Mouse (Mus musculus) midbrain, embryonic 14.5 days (tissue): ENCODE data around the gene Atcay. TPM values are rescaled to one million over a fixed set of nuclear protein-coding genes. Genes with fewer than 3 reads are reported as not detected.

Experiments
- ATAC-seq: fragments of 200-750 bp; cut with Nextera tagmentation; 2 replicates; pipeline ENCODE4 v1.8.0; 2017; ENCODE audit warnings: moderate number of reproducible peaks, moderate library complexity; ENCODE audit not compliant: low FRiP score, low TSS enrichment
- DNase-seq: peaks from one replicate; pipeline ENCODE4 v3.0.0-alpha.2; 2015
- H3K27ac ChIP-seq: fragments of 300-500 bp; sonication (generic); replicated peaks from 2 replicates; pipeline ENCODE4 v1.5.1; 2014; ENCODE audit warnings: mild to moderate bottlenecking, low read depth, low read length, moderate library complexity
- H3K27me3 ChIP-seq: fragments of 300-500 bp; sonication (generic); 2 replicates; pipeline ENCODE4 v1.6.1; 2014; ENCODE audit warnings: low read length, control low read depth, mixed read lengths; ENCODE audit not compliant: control insufficient read depth, insufficient read depth
- H3K36me3 ChIP-seq: fragments of 300-500 bp; sonication (generic); 2 replicates; pipeline ENCODE4 v1.6.1; 2014; ENCODE audit warnings: low read length, control low read depth; ENCODE audit not compliant: control insufficient read depth, insufficient read depth
- H3K4me1 ChIP-seq: fragments of 300-500 bp; sonication (generic); 2 replicates; pipeline ENCODE4 v1.6.1; 2014; ENCODE audit warnings: mild to moderate bottlenecking, antibody characterized with exemption, low read length, control low read depth; ENCODE audit not compliant: control insufficient read depth, insufficient read depth
- H3K4me2 ChIP-seq: fragments of 300-500 bp; sonication (generic); 2 replicates; pipeline ENCODE4 v1.6.1; 2014; ENCODE audit warnings: mild to moderate bottlenecking, low read length, moderate library complexity
- H3K4me3 ChIP-seq: fragments of 300-500 bp; sonication (generic); replicated peaks from 2 replicates; pipeline ENCODE4 v1.5.1; 2014; ENCODE audit warnings: low read depth, low read length
- H3K9ac ChIP-seq: fragments of 300-500 bp; sonication (generic); replicated peaks from 2 replicates; pipeline ENCODE4 v1.6.1; 2014; ENCODE audit warnings: mild to moderate bottlenecking, low read length, moderate library complexity
- H3K9me3 ChIP-seq: fragments of 300-500 bp; sonication (generic); 2 replicates; pipeline ENCODE4 v1.6.1; 2016; ENCODE audit warnings: low read length, control low read depth, mixed read lengths; ENCODE audit not compliant: control insufficient read depth
- WGBS: fragments of 180-500 bp; shearing (Covaris S2); extraction: QIAGEN DNeasy Blood & Tissue Kit; methylation state at CpG from one replicate; pipeline ENCODE4 v1.1.7; 2014; 5-methylcytosine and 5-hydroxymethylcytosine counted together
- microRNA-seq: library from miRNA; unstranded; fragments of <30 nt; microRNA quantifications from one replicate; pipeline ENCODE4, GENCODE M21; 2016
- polyA plus RNA-seq: library from polyadenylated mRNA; unstranded; fragments of >200 nt; fragmentation: Nextera tagmentation; extraction: Ambion mirVana; gene quantifications from 2 replicates; pipeline ENCODE4 v1.2.1, GENCODE M21; 2014

Gene Atcay
- polyA plus RNA-seq, 1 experiment from 2014 or later = 82.4 TPM

DNA sequence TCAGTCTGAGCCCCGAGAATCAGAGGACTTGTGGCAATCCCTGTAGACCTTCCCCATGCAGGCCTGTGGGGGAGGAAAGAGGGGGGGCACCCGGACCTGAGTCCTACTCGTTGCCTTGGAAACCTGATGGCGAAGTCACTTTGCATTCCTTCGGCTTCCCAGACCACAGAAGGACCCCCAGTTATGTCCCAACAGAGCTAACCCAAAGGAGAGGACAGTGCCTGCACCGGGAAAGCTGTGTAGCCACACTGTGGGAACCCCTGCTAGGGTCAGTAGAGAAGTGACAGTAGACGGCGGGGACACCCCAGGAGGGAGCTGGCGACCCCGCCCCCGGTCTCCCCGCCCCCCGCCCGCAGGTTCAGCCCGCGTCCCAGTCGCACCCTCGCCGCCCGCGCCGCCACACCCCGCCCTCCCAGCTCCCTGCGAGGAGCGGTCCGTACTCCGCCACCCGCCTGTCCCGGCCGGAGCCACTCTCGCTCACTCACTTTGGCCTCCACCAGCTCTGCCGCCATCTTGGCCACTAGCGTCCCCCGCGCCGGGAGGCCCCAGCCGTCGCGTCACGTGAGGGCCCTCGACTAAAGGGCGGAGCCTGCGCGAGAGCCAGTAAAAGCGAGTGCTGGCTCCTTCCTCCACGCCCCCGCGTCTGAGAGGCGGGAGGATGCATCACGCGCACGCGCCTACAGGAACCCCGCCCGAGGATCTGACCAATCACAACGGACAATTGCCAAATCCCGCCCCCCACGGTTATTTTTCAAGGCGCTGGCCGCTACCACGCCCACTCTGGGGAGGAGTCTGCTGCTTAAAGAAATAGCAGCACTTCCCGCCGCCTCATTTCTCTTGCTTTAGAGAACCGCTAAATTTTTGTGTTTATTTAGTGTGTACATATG, 63.2 kb downstream of the Atcay start, which contains the start of gene Pias4:
Gene Pias4 (minus strand): TSS at position 724 of the 887 bp plus-strand sequence.
- WGBS = under 1% methylated on average over 63 of the region's 64 CpGs
- Histone ChIP-seq H3K4me2 (peak within 1 kb of the TSS; percentile 91), H3K9ac (peak within 1 kb of the TSS; percentile 85), H3K4me3 (peak within 1 kb of the TSS; percentile 86), H3K4me1 (peaks cover 17% of the 10 kb centered on the region), H3K27ac (peak within 1 kb of the TSS; percentile 70), H3K27me3 (no peaks in the 10 kb centered on the region), H3K36me3 (peaks cover 15% of the 10 kb centered on the region), H3K9me3 (no peaks in the 10 kb centered on the region)
- DNase-seq (peak; percentile 100), ATAC-seq (peak; percentile 94)

DNA sequence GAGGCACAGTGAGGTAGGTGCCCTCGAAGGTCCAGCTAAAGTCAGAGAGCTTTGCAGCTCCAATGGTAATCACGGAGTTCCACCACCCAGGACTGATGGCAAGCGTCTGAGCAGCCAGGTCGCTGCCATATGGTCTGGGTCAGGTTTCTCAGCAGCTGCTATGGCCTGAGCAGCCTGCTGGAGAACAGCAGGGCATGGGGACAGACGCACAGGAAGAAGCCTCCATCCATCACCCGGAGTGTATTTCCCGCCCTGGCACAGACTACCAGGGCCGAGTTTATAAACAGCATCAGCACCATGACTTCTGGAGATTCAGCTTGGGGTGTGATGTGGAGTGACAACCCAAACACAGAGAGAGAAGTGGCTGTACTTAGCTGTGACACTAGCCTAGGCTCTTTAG, 65.5 kb downstream of the Atcay start:
- H3K9ac ChIP-seq = no peak overlapping the region; the same call in 1 of the 2 replicates
- no peaks in the 10 kb centered on the region for H3K9me3 ChIP-seq
- WGBS = 90% methylated on average over 8 of the region's 8 CpGs

DNA sequence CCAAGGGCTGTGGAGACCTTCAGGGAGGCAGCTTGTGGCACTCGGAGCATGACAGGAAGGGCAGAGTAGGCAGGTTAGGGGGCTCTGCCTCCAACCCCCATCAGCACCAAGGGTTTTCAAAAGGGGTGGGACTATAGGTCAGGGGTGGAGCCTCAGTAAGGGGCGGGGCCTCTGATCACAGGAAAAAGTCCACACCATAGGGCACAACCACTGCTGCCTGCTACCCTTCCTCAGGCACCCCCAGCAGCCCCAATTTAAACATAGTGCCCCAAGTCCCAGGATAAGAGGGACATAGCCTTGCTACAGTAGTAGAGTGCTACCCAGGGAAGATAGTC, 68.3 kb downstream of the Atcay start:
- ATAC-seq (no peak), DNase-seq (no peak)
- Histone ChIP-seq H3K4me2 (no peak overlapping the region), H3K27ac (no peak overlapping the region), H3K4me1 (peaks cover 8% of the 10 kb centered on the region), H3K4me3 (no peak overlapping the region), H3K9me3 (no peaks in the 10 kb centered on the region), H3K9ac (no peak overlapping the region), H3K36me3 (peaks cover 56% of the 10 kb centered on the region), H3K27me3 (no peaks in the 10 kb centered on the region)
- 79% methylated on average over 2 of the region's 2 CpGs for WGBS

More for the DNA sequence above, 65.5 kb downstream of the Atcay start:
- no peak overlapping the region for H3K4me3 ChIP-seq
- H3K4me2 ChIP-seq = no peak overlapping the region
- no peak for ATAC-seq
- H3K4me1 ChIP-seq = peaks cover 17% of the 10 kb centered on the region
- H3K27me3 ChIP-seq = no peaks in the 10 kb centered on the region
- peaks cover 36% of the 10 kb centered on the region for H3K36me3 ChIP-seq
- no peak for DNase-seq
- no peak overlapping the region for H3K27ac ChIP-seq

DNA sequence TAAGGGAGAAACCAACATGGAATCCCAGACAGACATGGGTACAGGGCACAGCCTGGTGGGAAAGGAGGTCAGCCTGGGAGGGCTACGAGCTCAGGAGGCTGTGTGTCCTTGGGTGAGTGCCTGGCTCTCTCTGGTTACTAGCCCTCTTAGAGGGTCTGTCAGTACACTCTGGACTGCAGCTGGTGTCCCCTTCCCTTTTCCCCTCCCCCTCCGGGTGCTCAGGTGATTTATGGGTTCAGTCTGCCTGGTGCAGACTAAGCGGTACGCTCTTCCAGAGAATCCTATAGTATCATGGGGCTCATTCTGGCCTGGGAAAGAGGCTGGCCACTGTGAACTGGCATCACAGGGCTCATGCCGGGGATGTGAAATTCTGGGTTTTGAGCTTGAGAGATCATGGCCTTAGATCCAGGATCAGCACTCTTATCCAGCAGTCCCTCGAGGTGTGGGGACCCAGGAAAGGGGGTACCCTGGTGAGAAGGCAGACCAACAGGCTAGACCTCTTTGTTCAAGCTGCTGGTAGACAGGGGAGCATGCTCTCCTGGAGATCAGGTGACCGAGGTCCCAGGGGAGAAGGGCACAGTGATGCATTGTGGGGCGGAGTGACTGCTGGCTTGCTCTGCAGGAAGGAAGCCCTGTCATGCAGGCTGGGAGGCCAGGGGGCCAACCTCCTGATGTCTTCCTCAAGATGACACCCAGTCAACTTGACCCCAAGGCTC, 68.9 kb downstream of the Atcay start:
- DNase-seq = no peak
- Histone ChIP-seq H3K4me2 (no peak overlapping the region), H3K9ac (no peak overlapping the region), H3K27me3 (no peaks in the 10 kb centered on the region), H3K36me3 (peaks cover 62% of the 10 kb centered on the region), H3K4me3 (no peak overlapping the region), H3K4me1 (peaks cover 5% of the 10 kb centered on the region), H3K9me3 (no peaks in the 10 kb centered on the region), H3K27ac (no peak overlapping the region)
- no peak for ATAC-seq
- 96% methylated on average over 7 of the region's 8 CpGs for WGBS

DNA sequence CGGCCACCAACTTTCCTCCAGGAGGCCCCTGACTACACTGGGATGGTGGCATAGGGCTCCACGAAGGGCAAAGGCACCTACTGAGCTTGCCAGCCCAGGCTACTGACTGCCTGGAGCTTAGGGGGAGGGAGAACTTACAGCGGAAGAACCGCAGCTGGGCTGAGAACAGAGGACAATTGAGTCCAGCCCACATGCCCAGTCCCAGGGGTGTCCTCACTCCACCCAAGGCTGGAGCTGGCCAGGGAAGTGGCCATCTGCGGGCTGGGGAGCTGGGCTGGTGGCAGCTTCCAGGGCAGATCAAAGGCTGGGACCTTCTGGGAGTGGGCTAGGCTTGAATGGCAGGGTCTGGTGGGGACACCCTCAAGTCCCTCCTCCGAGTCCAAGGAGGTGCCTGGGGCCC, 75.9 kb downstream of the Atcay start:
- 84% methylated on average over 6 of the region's 6 CpGs for WGBS

More for the DNA sequence above, 75.9 kb downstream of the Atcay start:
- no peak overlapping the region for H3K27ac ChIP-seq
- no peaks in the 10 kb centered on the region for H3K27me3 ChIP-seq
- H3K4me3 ChIP-seq = no peak overlapping the region
- no peaks in the 10 kb centered on the region for H3K9me3 ChIP-seq
- H3K36me3 ChIP-seq = peaks cover 81% of the 10 kb centered on the region
- no peak overlapping the region for H3K9ac ChIP-seq
- no peaks in the 10 kb centered on the region for H3K4me1 ChIP-seq
- ATAC-seq = no peak
- no peak overlapping the region for H3K4me2 ChIP-seq
- no peak for DNase-seq

Small RNA genes lying within 50 kb of the gene (microRNA-seq; reads per million reads assigned to microRNA genes)
- gene Mir3057 = 12.6 reads per million, percentile 36 among the genes with 10 or more reads in this experiment

Other genes starting within 250 kb of the Atcay start
- gene Gng7, start 215.9 kb downstream of the Atcay start, polyA plus RNA-seq = 11.5 and 11.6 TPM in 2 replicates
- gene Diras1, start 205.2 kb downstream of the Atcay start, polyA plus RNA-seq = 24.0 and 55.4 TPM in 2 replicates
- 32.4 and 34.9 TPM in 2 replicates for gene Slc39a3, start 193.4 kb downstream of the Atcay start, polyA plus RNA-seq
- 259 and 292 TPM in 2 replicates for gene Sgta, start 170.7 kb downstream of the Atcay start, polyA plus RNA-seq
- 31.2 and 38.2 TPM in 2 replicates for gene Thop1, start 160.8 kb downstream of the Atcay start, polyA plus RNA-seq
- 0.09 and 0.31 TPM in 2 replicates for gene Creb3l3, start 132.0 kb downstream of the Atcay start, polyA plus RNA-seq
- gene Map2k2, start 124.9 kb downstream of the Atcay start, polyA plus RNA-seq = 236 and 240 TPM in 2 replicates
- 8.1 and 12.4 TPM in 2 replicates for gene Zbtb7a, start 95.6 kb downstream of the Atcay start, polyA plus RNA-seq
- 49.2 and 55.7 TPM in 2 replicates for gene Pias4, start 62.9 kb downstream of the Atcay start, polyA plus RNA-seq
- gene Eef2, start 54.2 kb downstream of the Atcay start, polyA plus RNA-seq = 479 and 528 TPM in 2 replicates
- gene Dapk3, start 47.8 kb downstream of the Atcay start, polyA plus RNA-seq = 63.3 and 66.9 TPM in 2 replicates
- 0.23 TPM in 1 of 2 replicates, not detected in the other for gene 4930442H23Rik, start 47.0 kb downstream of the Atcay start, polyA plus RNA-seq
- gene Nmrk2, start 28.8 kb downstream of the Atcay start, polyA plus RNA-seq = not detected in 2 replicates
- 20.3 and 21.7 TPM in 2 replicates for gene Zfr2, start 2.3 kb upstream of the Atcay start, polyA plus RNA-seq
- gene Matk, start 22.1 kb upstream of the Atcay start, polyA plus RNA-seq = 14.8 and 29.4 TPM in 2 replicates
- gene Mrpl54, start 36.1 kb upstream of the Atcay start, polyA plus RNA-seq = 121 and 152 TPM in 2 replicates
- gene Apba3, start 36.1 kb upstream of the Atcay start, polyA plus RNA-seq = 25.1 and 27.5 TPM in 2 replicates
- 4.4 and 5.7 TPM in 2 replicates for gene Tjp3, start 60.7 kb upstream of the Atcay start, polyA plus RNA-seq
- 102 and 132 TPM in 2 replicates for gene Pip5k1c, start 62.1 kb upstream of the Atcay start, polyA plus RNA-seq
- gene Cactin, start 90.3 kb upstream of the Atcay start, polyA plus RNA-seq = 22.6 and 22.8 TPM in 2 replicates
- gene Tbxa2r, start 97.9 kb upstream of the Atcay start, polyA plus RNA-seq = 2.9 and 3.7 TPM in 2 replicates
- gene Gipc3, start 112.4 kb upstream of the Atcay start, polyA plus RNA-seq = not detected in 2 replicates
- gene Hmg20b, start 119.6 kb upstream of the Atcay start, polyA plus RNA-seq = 30.6 and 36.5 TPM in 2 replicates
- 5.9 and 9.2 TPM in 2 replicates for gene Mfsd12, start 126.7 kb upstream of the Atcay start, polyA plus RNA-seq
- gene 4930404N11Rik, start 135.0 kb upstream of the Atcay start, polyA plus RNA-seq = 0.32 and 0.37 TPM in 2 replicates
- gene Fzr1, start 147.7 kb upstream of the Atcay start, polyA plus RNA-seq = 122 and 146 TPM in 2 replicates
- gene Dohh, start 153.6 kb upstream of the Atcay start, polyA plus RNA-seq = 59.5 and 79.6 TPM in 2 replicates
- gene Gm48551, start 153.6 kb upstream of the Atcay start, polyA plus RNA-seq = 4.5 and 8.2 TPM in 2 replicates
- gene Gm48552, start 158.2 kb upstream of the Atcay start, polyA plus RNA-seq = 1.3 and 2.9 TPM in 2 replicates
- gene Smim24, start 162.2 kb upstream of the Atcay start, polyA plus RNA-seq = 1.0 and 1.2 TPM in 2 replicates
- gene Nfic, start 224.8 kb upstream of the Atcay start, polyA plus RNA-seq = 11.2 and 13.7 TPM in 2 replicates